Mouse (Mus musculus) cerebellum, adult 2 months (tissue): Measurements from ENCODE around the gene Nup35.

Experiments
- CTCF ChIP-seq: fragments of 200-500 bp; IDR thresholded peaks from 2 replicates; pipeline ENCODE4 v1.5.1; 2011; ENCODE audit warnings: low read depth, mild to moderate bottlenecking, control low read depth, low read length, moderate library complexity, borderline replicate concordance; ENCODE audit not compliant: insufficient read depth
- POLR2A ChIP-seq: fragments of 200-500 bp; IDR thresholded peaks from 2 replicates; pipeline ENCODE4 v1.6.1; 2011; ENCODE audit warnings: low read length, control low read depth, borderline replicate concordance; ENCODE audit not compliant: insufficient read depth

GRCm38 (mm10) chr2:80616854-80617737 is at the start of gene Nup35, which contains the start of gene Dusp19:
- TF ChIP-seq POLR2A (peak; percentile 96), CTCF (no peak)
